Mouse (Mus musculus): ENCODE results near the gene Ros1.

The Ros1 gene

DNA sequence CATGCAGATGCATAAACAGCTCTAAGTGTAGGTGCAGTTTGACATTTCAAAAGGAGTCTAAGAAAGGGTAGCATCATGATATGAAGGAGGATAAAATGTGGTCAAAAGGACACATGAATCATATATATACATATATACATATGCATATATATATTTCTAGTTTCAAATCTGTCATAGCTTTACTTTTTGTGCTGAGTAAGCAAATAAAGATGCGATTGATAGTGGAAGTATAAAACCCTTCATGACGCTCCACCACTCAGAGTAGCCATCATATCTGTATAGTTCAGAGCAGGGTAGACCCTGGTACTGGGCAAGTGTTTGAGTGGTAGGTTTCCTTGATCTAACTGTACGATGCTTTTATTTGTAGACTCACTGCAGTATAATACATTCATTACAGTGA is 35.3 kb downstream of the Ros1 start:
- DNase-seq (ENCODE audit: low spot score in 2 of 2), result no peak

GRCm38 (mm10) chr10:52133354-52134074 is 61.5 kb downstream of the Ros1 start:
- no peak for DNase-seq (ENCODE audit: low spot score in 2 of 2)

- DNase-seq (ENCODE audit: low spot score in 2 of 2), result no peak
These were observed 64.3 kb downstream of the Ros1 start for GRCm38 (mm10) chr10:52130762-52131161.

DNA sequence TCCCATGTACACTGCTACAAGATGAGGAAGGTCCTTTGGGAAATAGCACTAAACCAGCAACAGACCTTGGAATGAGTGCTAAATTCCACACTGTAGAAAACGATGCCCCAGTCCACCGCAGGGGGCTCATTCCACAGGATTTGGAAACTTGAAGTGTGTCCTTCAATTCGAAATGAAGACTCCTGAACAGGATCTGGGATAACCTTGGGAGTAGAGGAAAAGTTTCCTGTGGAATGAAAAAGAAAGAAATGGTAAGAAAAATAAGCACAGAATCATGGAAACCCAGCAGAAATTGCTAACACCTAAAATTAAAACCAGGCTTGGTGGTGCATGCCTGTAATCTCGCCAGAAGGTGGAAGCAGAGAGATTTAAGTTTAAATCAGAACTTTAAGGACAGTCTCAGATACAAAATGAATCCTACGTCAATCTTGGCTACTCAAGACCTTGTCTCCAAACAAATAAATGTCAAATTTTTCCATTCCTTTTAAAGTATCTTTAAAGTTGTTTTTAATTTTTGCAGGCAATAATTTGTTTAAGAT is 66.1 kb downstream of the Ros1 start:
- no peak for DNase-seq (ENCODE audit: low spot score in 2 of 2)

DNA sequence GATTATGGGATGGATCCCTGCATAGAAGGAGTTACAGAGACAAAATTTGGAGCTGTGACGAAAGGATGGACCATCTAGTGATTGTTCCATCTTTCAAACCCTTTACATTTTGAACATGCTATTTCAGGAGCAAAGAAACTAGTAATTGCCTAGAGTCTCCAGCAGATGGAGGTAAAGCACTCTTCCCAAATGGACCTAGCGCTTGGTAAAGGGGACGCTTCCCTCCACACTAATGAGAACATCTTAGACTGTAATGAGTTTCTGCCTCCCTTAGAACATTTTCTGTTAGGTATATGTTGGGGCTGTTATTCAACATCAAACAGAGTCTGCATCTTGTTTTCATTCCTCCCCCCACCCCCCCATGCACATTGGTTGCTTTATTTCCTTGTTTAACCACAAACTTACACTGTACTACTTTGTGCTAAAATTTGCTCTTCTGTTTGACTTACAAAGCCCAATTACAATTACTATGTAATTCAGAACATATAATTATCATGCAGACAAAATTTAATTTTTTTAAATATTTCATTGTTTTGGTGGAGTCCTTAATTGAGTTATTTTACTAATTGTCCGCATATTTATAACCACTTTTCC is 88.8 kb downstream of the Ros1 start:
- no peak for DNase-seq (ENCODE audit: low spot score in 2 of 2)

DNA sequence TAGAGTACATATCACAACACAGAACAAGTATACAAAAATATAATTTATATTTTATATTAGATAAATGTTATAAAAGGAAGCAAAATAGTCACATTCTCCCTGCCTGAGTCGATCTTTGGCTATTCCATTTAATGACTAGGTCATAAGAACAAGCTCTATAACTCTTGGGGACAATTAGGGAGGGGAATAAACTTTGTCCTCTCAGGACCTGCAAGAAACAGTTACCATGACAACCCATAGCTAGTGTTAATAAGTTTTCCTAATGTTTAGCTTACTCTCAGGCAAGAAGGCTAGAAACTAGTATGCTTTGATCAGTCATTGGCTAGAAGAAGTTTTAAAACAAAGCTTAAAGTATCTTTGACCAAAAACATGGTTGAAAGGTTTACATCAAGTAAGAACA is 93.8 kb downstream of the Ros1 start:
- no peak for DNase-seq (ENCODE audit: low spot score in 2 of 2)

GRCm38 (mm10) chr10:52092181-52092580 is 102.9 kb downstream of the Ros1 start:
- no peak for DNase-seq (ENCODE audit: low spot score in 2 of 2)

- DNase-seq (ENCODE audit: low spot score in 2 of 2), result no peak
These were observed 108.4 kb downstream of the Ros1 start for GRCm38 (mm10) chr10:52086681-52087080.

GRCm38 (mm10) chr10:52072482-52072881 is 122.6 kb downstream of the Ros1 start:
- peak in 1 of 2 experiments; percentile 10 for DNase-seq (ENCODE audit: low spot score in 2 of 2)

DNA sequence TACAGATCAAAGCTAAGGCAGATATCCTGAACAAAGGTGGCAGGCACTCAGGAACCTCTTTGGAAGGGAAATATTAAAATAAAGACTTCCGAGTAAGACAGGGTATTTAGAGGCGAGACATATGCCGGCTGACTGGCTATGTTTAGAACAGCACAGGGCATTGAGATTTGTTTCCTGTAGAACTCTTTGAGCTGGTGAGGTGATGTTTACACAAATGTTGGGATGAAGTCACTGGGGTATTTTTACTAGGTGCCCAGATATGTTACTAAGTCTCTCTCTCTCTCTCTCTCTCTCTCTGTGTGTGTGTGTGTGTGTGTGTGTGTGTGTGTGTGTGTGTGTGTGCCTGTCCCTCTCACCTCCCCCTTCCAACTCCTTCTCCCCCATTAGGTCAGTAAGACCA is 146.8 kb downstream of the Ros1 start:
- DNase-seq (ENCODE audit: low spot score in 2 of 2), result no peak

DNA sequence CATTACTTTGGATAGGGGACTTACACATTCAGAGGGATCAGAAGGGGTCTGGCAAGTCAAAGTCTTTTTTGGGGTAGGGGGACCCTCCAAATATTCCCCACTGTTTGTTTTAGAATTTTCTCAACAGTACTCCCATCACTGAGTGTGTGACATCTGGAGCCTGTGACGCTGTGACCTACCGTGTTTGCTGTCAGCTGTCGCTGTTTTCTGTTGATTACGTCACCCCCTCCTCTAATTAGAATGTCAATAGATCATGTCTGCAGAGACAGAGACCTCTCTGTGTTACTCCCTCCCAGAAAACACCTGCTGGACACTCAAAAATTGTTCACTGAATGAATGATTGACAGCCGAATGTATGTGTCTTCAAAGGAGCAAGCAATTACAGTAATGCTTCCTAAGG is 152.0 kb downstream of the Ros1 start:
- no peak for DNase-seq (ENCODE audit: low spot score in 2 of 2)

DNA sequence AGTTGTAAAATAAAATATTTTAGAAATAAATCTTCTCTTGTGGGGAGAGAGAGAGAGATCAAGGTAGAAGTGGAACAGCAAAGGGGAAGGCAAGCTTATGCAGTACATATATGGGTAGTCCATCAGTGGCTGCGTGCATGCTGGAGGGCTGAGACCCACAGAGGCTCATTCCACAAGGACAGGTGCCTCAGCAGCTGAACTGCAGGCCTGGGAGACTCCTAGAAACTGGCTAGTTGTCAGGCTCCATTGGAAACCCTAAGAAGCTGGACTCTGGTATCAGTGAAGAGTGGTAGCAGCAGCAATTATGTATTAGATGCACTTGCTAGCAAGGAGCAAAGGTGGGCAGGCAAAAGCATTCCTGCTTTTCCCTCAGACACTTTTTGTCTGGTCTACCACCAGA is 155.7 kb downstream of the Ros1 start:
- DNase-seq (ENCODE audit: low spot score in 2 of 2), result no peak

DNA sequence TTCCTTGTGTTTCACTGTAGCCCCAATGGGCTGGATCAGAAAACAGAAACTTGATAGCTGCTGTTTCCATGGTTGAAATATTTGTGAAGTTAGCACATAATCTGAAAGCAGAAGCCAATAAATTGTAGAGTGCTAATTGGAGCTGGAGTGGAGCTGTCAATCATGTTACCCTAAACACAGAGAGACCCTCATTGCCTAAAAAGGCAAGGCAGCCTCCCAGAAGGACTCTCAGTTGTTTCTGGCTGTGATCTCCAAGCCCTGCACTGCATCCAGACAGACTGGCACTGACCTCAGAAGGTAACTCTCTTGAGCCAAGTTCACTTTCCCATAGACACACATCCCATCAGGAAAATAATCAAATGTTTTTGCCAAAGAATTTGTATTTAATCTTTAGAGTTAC is 161.3 kb downstream of the Ros1 start:
- no peak for DNase-seq (ENCODE audit: low spot score in 2 of 2)

DNA sequence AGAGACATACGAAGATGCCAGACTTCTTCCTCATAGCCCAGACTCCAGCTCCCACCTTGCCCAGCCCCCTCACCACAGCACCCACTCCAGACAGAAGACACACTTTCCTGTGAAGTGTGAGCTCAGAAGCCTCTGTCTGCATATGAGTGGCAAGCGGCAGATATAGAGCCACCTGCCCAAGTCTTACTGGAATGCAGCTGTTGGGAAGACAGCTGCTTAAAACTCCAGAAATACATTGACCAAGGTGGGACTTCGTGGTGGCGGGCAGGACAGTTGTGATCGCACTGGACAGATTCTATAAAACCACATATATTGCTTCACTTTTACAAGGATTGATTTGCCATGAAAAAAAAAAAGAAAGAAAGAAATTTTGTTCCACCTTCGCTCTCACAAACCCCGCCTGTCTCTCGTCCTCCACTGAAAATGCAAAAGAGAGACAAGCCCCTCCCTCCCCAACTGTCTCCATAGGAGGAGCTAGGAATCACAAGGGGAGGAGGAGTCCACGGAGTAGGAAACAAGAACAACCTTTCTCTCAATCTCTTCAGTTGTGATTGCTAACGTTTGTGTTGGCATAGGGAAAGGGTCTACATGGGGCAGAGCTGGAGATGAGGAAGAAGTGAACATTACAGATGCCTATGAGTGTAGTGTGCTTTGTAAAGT is 165.5 kb downstream of the Ros1 start:
- no peak for DNase-seq (ENCODE audit: low spot score in 2 of 2)

DNA sequence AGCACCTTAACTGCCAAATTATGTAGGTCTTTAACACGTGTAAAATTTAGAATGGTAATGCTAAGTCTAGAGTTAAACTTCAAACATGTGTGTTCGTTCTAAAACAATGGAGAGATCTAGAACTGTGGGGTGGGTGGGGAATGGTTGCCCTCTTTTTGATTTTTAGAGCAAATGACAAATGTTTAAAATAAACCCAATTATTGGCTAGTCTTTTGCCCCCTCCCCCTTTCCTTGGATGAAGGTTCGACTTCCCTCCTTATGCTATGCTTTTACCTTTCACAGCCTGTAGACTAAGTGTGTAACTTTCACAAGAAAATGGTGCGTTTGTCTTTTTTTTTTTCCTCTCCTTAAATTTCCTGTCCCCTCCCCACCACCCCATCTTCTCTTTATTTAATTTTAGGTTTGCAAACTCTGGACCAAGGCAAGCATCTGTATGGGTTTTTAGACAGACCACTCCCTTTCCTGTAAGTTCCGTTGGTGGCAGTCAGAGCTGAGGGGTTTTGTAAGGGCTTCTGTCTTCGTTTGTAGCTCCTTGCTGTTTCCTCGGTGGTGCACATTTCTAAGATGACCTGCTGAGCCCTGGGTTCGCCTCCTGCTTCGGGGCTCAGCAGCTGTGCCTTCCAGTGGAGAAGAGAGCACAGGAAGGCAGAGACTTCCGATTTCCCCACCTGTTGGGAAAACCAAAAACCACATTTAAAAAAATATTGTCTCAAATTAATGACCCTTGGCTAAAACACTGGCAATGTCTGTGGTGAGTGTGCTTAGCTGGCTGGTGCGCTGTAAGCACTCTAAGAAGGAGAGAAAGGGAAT is 166.3 kb downstream of the Ros1 start:
- no peak for DNase-seq (ENCODE audit: low spot score in 2 of 2)

DNA sequence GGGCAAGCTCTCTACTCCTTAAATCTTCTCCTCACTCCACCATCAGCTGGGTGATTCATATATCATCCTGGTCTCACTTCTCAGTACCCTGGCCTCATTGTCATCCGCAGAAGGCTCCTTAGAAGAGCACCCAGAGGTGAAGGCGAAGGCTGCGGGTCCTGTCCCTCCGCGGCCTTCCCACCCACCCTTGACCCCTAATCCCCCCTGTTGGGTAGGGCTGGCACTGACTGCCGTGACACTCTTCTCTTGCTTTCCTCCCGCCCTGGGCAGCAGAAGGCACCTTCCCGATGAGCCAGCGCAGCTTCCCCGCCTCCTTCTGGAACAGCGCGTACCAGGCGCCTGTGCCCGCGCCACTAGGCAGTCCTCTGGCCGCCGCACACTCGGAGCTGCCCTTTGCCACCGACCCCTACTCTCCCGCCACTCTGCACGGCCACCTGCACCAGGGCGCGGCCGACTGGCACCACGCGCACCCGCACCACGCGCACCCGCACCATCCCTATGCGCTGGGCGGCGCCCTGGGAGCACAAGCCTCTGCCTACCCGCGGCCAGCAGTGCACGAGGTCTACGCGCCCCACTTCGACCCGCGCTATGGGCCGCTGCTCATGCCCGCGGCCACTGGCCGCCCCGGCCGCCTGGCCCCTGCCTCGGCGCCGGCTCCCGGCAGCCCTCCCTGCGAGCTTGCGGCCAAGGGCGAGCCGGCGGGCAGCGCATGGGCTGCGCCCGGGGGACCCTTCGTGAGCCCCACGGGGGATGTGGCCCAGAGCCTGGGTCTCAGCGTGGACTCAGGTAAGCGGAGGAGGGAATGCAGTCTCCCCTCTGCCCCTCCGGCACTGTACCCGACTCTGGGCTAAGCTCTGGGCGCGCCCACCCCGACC is 167.6 kb downstream of the Ros1 start:
- no peak for DNase-seq (ENCODE audit: low spot score in 2 of 2)

GRCm38 (mm10) chr10:52025821-52026220 is 169.2 kb downstream of the Ros1 start:
- DNase-seq (ENCODE audit: low spot score in 2 of 2), result no peak

GRCm38 (mm10) chr10:52025291-52025690 is 169.8 kb downstream of the Ros1 start:
- DNase-seq (ENCODE audit: low spot score in 2 of 2), result no peak

DNA sequence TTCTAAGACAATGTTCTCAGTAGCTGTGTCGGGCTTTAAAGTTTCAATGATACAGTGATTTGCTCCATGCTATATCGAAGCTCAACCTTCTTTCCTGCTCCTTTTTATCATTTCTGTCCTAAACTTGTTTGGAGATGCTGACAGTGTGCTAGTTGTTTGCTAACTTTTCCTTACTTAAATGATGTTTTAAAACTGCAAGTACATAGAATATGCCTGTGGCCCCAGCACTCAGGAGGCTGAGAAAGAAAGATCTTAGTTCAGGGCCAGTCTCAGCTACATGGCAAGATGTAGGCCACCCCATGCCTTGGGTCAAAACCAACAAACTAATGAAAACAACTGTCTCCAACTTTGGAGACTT is 171.0 kb downstream of the Ros1 start:
- no peak for DNase-seq (ENCODE audit: low spot score in 2 of 2)

- DNase-seq (ENCODE audit: low spot score in 2 of 2), result peak in 1 of 2 experiments; percentile 3
These were observed 171.6 kb downstream of the Ros1 start for GRCm38 (mm10) chr10:52023213-52024052.
